Mouse (Mus musculus) embryonic facial prominence, embryonic 14.5 days (tissue): Measurements from ENCODE around the gene Cog6. TPM values are rescaled to one million over a fixed set of nuclear protein-coding genes. Genes with fewer than 3 reads are reported as not detected.
A peak's percentile ranks its signal among the peaks of the same experiment; 100 is the strongest.

Experiments used
- ATAC-seq: fragments of 200-750 bp; cut with Nextera tagmentation; 2 replicates; pipeline ENCODE4 v1.8.0; 2017; ENCODE audit warnings: low read depth, moderate number of reproducible peaks, moderate TSS enrichment
- DNase-seq: peaks from one replicate; pipeline ENCODE4 v3.0.0-alpha.2; 2015; ENCODE audit warnings: low spot score
- H3K27ac ChIP-seq: fragments of 300-500 bp; sonication (generic); replicated peaks from 2 replicates; pipeline ENCODE4 v1.5.1; 2014; ENCODE audit warnings: low read depth, mild to moderate bottlenecking, low read length, moderate library complexity
- H3K27me3 ChIP-seq: fragments of 300-500 bp; sonication (generic); replicated peaks from 2 replicates; pipeline ENCODE4 v1.6.1; 2014; ENCODE audit warnings: low read length; ENCODE audit not compliant: control insufficient read depth, insufficient read depth
- H3K36me3 ChIP-seq: fragments of 300-500 bp; sonication (generic); 2 replicates; pipeline ENCODE4 v1.6.1; 2014; ENCODE audit warnings: low read length, mixed read lengths; ENCODE audit not compliant: control insufficient read depth, insufficient read depth
- H3K4me1 ChIP-seq: fragments of 300-500 bp; sonication (generic); 2 replicates; pipeline ENCODE4 v1.6.1; 2014; ENCODE audit warnings: antibody characterized with exemption, low read length; ENCODE audit not compliant: control insufficient read depth, insufficient read depth
- H3K4me2 ChIP-seq: fragments of 300-500 bp; sonication (generic); 2 replicates; pipeline ENCODE4 v1.6.1; 2014; ENCODE audit warnings: low read depth, mild to moderate bottlenecking, low read length, moderate library complexity, mixed read lengths
- H3K4me3 ChIP-seq: fragments of 300-500 bp; sonication (generic); 2 replicates; pipeline ENCODE4 v1.5.1; 2014; ENCODE audit warnings: low read depth, mild to moderate bottlenecking, low read length
- H3K9ac ChIP-seq: fragments of 300-500 bp; sonication (generic); 2 replicates; pipeline ENCODE4 v1.6.1; 2014; ENCODE audit warnings: low read depth, mild to moderate bottlenecking, low read length, moderate library complexity, mixed read lengths
- H3K9me3 ChIP-seq: fragments of 300-500 bp; sonication (generic); 2 replicates; pipeline ENCODE4 v1.6.1; 2016; ENCODE audit warnings: low read length; ENCODE audit not compliant: control insufficient read depth
- WGBS: fragments of 180-500 bp; shearing (Covaris S2); extraction: QIAGEN DNeasy Blood & Tissue Kit; methylation state at CpG from one replicate; pipeline ENCODE4 v1.1.7; 2014; 5-methylcytosine and 5-hydroxymethylcytosine counted together
- polyA plus RNA-seq: library from polyadenylated mRNA; unstranded; fragments of >200 nt; fragmentation: Nextera tagmentation; extraction: Ambion mirVana; gene quantifications from 2 replicates; pipeline ENCODE4 v1.2.1, GENCODE M21; 2014

Gene Cog6
- 52.8 and 58.6 TPM in 2 replicates for polyA plus RNA-seq

DNA sequence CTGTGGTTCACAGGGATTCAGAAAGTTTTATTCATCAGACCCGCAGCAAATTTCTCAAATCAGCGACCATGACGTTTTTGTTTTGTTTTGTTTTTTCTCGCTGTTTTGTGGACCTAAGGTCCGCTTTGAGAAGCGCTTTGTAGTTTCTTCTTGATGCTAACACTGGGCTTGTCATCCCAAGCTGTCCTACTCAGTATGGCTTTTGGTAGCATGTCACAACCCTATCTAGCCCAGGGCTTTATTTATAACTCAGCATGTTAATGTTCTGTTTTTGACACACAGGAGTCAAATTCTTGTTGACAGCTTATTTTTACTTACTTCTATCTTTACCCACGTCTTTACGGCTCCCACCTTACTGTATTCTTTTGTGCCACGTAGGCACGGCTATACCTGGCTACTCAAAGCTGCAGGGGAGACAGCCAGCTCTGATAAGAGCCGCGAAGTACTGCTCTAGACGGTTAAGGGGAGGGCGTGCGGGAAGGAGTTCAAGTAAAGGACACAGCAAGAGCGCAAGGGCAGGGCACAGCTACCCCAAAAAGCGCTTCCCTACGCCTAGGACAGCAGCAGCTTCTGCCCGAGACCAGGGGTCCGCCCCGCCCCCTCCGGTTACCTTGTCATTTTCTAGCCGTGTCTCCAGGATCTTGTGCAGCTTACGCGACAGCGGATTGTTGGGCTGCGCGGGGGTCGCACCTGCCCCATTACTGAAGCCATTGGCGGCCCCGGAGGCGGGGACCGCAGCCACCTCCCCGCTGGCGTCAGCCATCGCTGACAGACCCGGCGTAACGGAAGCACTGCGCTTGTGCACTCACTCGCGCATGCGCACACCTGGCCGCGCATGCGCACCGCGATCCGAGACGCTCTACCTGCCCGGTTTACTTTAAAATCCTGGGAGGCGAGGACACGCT lies at the start of gene Cog6:
Gene Cog6, minus strand, starts transcription at position 802 of the 905 bp plus-strand sequence.
- ATAC-seq (peak; percentile 94), DNase-seq (peak; percentile 95)
- peak within 1 kb of the TSS; percentile 80 for H3K4me3 ChIP-seq
- no peaks in the 10 kb centered on the region for H3K27me3 ChIP-seq
- H3K4me2 ChIP-seq = peak within 1 kb of the TSS; percentile 63
- peaks cover 26% of the 10 kb centered on the region for H3K36me3 ChIP-seq
- WGBS = 6% methylated on average over 49 of the region's 53 CpGs
- H3K9me3 ChIP-seq = no peaks in the 10 kb centered on the region
- peak within 1 kb of the TSS; percentile 41 for H3K27ac ChIP-seq
- H3K9ac ChIP-seq = peak within 1 kb of the TSS; percentile 83
- 0 out of 2 replicates have a peak, but pooled peaks cover 4% of the 10 kb centered on the region for H3K4me1 ChIP-seq

DNA sequence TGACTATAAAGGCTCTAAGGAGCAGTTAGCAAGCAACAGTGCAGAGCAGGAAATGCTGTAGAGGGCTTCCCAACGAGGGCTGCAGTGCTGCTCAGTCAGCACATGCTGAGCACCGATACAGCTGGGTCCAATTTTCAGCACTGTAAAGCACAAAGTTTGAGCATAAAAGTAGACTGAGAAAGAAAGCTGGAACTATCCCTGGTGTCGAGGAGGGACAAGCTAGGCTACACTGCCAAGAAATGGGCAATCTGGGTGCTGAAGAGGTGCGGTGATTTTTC lies 49.0 kb upstream of the Cog6 start:
- peak overlapping the region; percentile 2; the same call in 1 of the 2 replicates for H3K4me2 ChIP-seq
- no peaks in the 10 kb centered on the region for H3K36me3 ChIP-seq
- H3K27ac ChIP-seq = peak overlapping the region; percentile 49
- H3K4me3 ChIP-seq = no peak overlapping the region
- H3K9me3 ChIP-seq = no peaks in the 10 kb centered on the region
- DNase-seq = peak; percentile 61
- H3K4me1 ChIP-seq = peaks cover 17% of the 10 kb centered on the region
- H3K9ac ChIP-seq = no peak overlapping the region
- 38% methylated on average over 4 of the region's 4 CpGs for WGBS
- H3K27me3 ChIP-seq = no peaks in the 10 kb centered on the region
- no peak for ATAC-seq

DNA sequence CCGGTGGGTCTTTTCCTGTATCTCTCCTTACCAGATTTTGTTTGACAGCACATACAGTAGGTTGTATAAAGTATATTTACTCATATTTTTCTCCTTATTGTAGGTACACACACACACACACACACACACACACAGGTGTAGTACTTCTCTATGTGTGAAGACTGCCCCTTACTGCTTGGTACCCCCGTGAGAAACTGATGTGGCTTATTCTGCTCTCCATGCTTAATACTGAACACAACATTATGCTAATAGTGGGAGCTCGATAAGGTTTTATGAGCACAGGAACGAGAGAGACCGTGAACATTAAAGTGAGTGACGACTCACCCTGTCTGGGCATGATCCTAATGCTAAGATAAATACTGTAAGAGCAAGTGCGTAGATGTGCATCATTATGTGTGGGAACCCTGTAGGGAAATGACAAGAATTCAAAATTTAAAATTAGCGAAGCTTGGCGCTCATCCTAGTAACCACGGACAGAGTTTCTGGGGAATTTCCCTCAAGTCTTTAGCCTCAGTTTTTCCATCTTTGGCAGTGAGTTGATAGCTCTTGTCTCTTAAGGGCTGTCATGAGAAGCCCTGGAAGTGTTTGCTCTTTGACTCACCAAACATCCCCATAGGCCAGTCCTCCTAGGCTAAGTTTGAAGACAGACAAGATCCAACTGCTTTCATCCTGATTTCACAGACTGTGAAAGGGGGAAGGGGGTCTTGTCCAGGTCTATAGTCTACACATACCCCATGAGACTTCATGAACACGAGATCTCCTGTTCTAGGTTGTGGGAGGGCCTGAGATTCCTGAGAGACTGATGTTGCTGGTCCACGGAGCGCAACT lies 48.4 kb upstream of the Cog6 start:
- H3K9ac ChIP-seq = no peak overlapping the region
- H3K9me3 ChIP-seq = no peaks in the 10 kb centered on the region
- no peaks in the 10 kb centered on the region for H3K27me3 ChIP-seq
- ATAC-seq (no peak), DNase-seq (peak; percentile 48)
- WGBS = 59% methylated on average over 13 of the region's 13 CpGs
- no peaks in the 10 kb centered on the region for H3K36me3 ChIP-seq
- H3K4me2 ChIP-seq = peak overlapping the region; percentile 2; the same call in 1 of the 2 replicates
- H3K4me3 ChIP-seq = no peak overlapping the region
- peaks cover 22% of the 10 kb centered on the region for H3K4me1 ChIP-seq
- H3K27ac ChIP-seq = peak overlapping the region; percentile 49

DNA sequence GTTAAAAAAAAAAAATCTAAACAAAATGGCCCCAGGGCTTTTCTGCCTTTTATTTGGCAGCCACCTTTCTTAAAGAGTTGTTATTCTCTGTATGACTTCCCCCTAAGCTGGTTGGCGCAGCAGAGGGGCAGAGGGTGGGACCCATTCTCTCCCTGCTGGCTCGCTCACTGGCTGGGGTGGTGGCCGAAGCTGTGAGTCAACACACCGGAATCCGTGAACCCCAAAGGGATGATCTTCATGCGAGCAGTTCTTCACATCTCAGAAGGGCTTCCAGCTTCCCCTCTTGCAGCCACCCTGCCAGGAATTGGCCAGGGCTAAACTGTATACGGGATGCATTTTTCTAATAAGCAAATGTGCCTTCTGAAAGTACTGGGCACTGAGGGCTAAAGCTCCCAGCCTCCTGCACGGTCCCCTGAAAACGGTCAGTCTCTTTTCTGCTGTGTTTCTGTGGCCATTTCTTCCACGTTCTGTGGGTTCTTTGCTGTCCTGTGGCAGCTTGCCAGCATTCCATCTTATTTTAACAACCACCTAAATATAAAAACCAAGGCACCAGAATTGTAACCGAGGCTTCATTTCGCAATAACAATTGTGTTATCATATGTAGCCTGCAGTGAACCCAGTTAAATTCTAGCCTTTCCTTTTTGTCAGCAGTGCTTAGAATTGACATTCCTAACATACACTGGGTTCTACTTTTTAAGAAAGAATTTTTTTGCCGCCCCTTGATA lies 46.5 kb upstream of the Cog6 start:
- peaks cover 40% of the 10 kb centered on the region for H3K4me1 ChIP-seq
- no peak overlapping the region for H3K4me2 ChIP-seq
- H3K36me3 ChIP-seq = no peaks in the 10 kb centered on the region
- no peaks in the 10 kb centered on the region for H3K27me3 ChIP-seq
- 37% methylated on average over 13 of the region's 13 CpGs for WGBS
- DNase-seq (peak; percentile 61), ATAC-seq (no peak)
- no peak overlapping the region for H3K9ac ChIP-seq
- no peaks in the 10 kb centered on the region for H3K9me3 ChIP-seq
- no peak overlapping the region for H3K4me3 ChIP-seq
- no peak overlapping the region for H3K27ac ChIP-seq

DNA sequence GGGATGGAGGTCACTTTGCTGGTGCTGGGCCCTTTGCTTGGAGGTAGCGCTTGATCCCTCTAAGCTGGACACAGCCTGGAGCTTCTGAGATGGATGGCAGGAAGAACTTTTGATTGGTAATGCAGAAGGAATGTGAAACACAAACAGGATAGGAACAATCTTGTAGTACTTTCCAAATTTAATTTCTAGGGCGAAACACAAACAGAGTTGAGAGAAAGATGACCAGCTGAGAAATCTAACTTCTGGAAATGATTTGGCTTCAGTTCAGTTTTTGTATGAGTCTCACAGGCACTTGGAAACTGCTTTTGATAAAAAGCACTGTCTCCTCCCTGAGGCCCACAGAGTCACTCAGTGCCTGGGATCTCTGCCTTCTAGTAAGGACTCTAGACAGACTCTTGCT lies 42.9 kb upstream of the Cog6 start:
- H3K4me1 ChIP-seq = peaks cover 37% of the 10 kb centered on the region
- no peak overlapping the region for H3K9ac ChIP-seq
- no peak overlapping the region for H3K4me2 ChIP-seq
- no peak overlapping the region for H3K4me3 ChIP-seq
- H3K27me3 ChIP-seq = no peaks in the 10 kb centered on the region
- no peaks in the 10 kb centered on the region for H3K9me3 ChIP-seq
- WGBS = 41% methylated on average over 2 of the region's 2 CpGs
- H3K27ac ChIP-seq = peak overlapping the region; percentile 67
- no peaks in the 10 kb centered on the region for H3K36me3 ChIP-seq
- peak; percentile 77 for DNase-seq
- ATAC-seq = no peak

DNA sequence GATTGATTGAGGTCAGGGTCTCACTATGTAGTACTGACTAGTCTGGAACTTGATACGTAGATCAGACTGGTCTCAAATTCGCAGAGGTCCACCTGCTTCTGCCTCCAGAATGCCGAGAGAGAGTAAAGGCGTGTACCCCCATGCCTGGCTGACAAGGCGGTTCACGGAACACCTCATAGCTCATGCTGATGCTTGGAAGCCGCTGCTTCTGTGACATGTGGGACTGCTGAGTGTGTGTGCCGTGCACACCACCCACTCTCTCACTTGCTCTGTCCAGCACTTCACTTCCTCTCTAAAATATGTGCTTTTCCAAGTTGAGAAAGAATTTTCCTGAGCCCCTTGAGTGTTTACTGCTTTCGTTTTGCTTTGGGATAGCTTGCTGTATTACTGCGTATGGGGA lies 39.4 kb upstream of the Cog6 start:
- Histone ChIP-seq H3K9ac (no peak overlapping the region), H3K27ac (no peak overlapping the region), H3K4me1 (peaks cover 36% of the 10 kb centered on the region), H3K4me3 (no peak overlapping the region), H3K4me2 (no peak overlapping the region), H3K36me3 (no peaks in the 10 kb centered on the region), H3K9me3 (no peaks in the 10 kb centered on the region), H3K27me3 (no peaks in the 10 kb centered on the region)
- ATAC-seq = no peak
- 75% methylated on average over 10 of the region's 10 CpGs for WGBS
- no peak for DNase-seq

DNA sequence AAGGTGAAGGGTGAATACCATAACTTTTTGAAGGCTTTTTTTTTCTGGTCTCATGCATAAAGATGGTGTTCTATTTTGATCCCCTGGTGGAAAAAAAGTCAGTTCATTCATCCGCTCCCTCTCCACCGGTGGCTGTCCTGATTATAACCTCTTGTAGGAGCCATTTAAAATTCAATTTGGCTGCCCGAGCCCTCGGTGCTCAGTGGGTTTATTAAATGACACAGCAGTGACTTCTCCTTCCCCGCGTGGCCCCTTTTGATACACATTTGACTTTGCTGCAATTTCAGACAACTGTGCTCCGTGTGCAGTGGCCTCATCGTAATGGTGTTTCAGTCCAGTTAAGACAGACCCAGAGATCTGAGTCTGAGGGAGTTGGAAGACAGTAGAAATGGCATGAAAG lies 35.3 kb upstream of the Cog6 start:
- Histone ChIP-seq H3K36me3 (no peaks in the 10 kb centered on the region), H3K9me3 (no peaks in the 10 kb centered on the region), H3K27me3 (no peaks in the 10 kb centered on the region), H3K27ac (no peak overlapping the region), H3K9ac (no peak overlapping the region), H3K4me1 (0 out of 2 replicates have a peak, but pooled peaks cover 5% of the 10 kb centered on the region), H3K4me2 (no peak overlapping the region), H3K4me3 (no peak overlapping the region)
- 50% methylated on average over 8 of the region's 8 CpGs for WGBS
- DNase-seq (no peak), ATAC-seq (no peak)

DNA sequence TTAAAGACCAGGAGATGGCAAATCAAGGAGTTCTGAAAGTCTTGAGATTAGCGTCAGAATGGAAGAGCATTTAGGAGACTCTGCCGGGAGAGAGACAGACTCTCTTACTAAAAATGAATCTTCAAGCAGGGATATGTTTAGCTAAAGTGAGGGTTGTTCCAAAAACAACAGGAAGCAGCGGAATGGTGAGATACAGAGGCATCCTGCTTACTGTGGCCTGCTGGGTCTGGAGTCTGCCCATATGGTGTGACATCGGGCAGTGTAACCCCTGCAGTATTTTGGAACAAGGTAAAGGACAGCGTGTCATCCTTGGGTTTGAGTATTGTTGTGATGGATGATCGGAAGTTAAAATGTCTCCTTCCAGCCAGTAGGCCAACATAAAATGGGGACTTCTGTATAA lies 29.3 kb upstream of the Cog6 start:
- DNase-seq = no peak
- Histone ChIP-seq H3K4me1 (peaks cover 29% of the 10 kb centered on the region), H3K9me3 (no peaks in the 10 kb centered on the region), H3K4me2 (no peak overlapping the region), H3K4me3 (no peak overlapping the region), H3K36me3 (peaks cover 6% of the 10 kb centered on the region; the same call in 1 of the 2 replicates), H3K27me3 (no peaks in the 10 kb centered on the region), H3K27ac (no peak overlapping the region), H3K9ac (no peak overlapping the region)
- 72% methylated on average over 6 of the region's 6 CpGs for WGBS
- ATAC-seq = no peak
